6 mouse cellular contexts compared by ENCODE assay signal in genomic region chr10:4751091-4751490, GRCm38 (mm10).
DNase-seq lines count a peak whose midpoint lies in the region; ATAC-seq and TF ChIP-seq lines count a peak whose summit lies in the region.
"Not testable (repeated sequence)": the region's sequence is repeated elsewhere in the genome, so short reads cannot be mapped to it uniquely, and the experiment has no call there.

No protein-coding gene starts in this region.

- not testable (repeated sequence) for ATAC-seq in embryonic facial prominence, embryonic 14.5 days (ENCODE audit: low read depth); lung, embryonic 14.5 days (ENCODE audit: insufficient read depth)

- TF ChIP-seq CTCF in lung, embryonic 14.5 days (IDR thresholded peaks at IDR 0.05; ENCODE audit: low read depth) = not testable (repeated sequence)

- not testable (repeated sequence) for H3K9ac ChIP-seq in ES-E14 (ENCODE audit: insufficient read depth, low read depth, low read length, poor library complexity, severe bottlenecking); embryonic facial prominence, embryonic 14.5 days (ENCODE audit: low read depth, low read length); lung, embryonic 14.5 days

- H3K9me3 ChIP-seq in ES-E14 (ENCODE audit: control insufficient read depth, insufficient read depth, low read depth, low read length); embryonic facial prominence, embryonic 14.5 days (ENCODE audit: control insufficient read depth, low read length); lung, embryonic 14.5 days (ENCODE audit: low read depth, low read length): not testable (repeated sequence)

- not testable (repeated sequence) for H3K4me2 ChIP-seq in embryonic facial prominence, embryonic 14.5 days (ENCODE audit: low read depth, low read length); lung, embryonic 14.5 days

- DNase-seq in ES-E14 (ENCODE audit: low read depth, low spot score) = peak; percentile 13
- DNase-seq in ZHBTc4 (ENCODE audit: low read depth, low spot score) = peak; percentile 16
- DNase-seq in embryo, embryonic 10.5 days (ENCODE audit: low spot score) = peak; percentile 22
- peak; percentile 24 for DNase-seq in embryonic facial prominence, embryonic 14.5 days (ENCODE audit: low spot score)
- peak; percentile 14 for DNase-seq in kidney, postnatal 10 days
- DNase-seq in lung, embryonic 14.5 days = peak; percentile 63

- H3K4me3 ChIP-seq in ES-E14 (ENCODE audit: insufficient read depth in 1 of 2, low read depth in 1 of 2, low read length in 2 of 2, poor library complexity in 1 of 2, severe bottlenecking in 1 of 2); embryonic facial prominence, embryonic 14.5 days (ENCODE audit: low read depth, low read length); lung, embryonic 14.5 days (ENCODE audit: low read depth, low read length): not testable (repeated sequence)

- WGBS in embryonic facial prominence, embryonic 14.5 days = no CpG with 5 or more reads among the region's 1 CpGs
- 86% methylated on average over 1 of the region's 1 CpGs for WGBS in lung, embryonic 14.5 days

- in situ Hi-C loops in ES-E14 (cut with MboI; ENCODE audit: low sequenced_read_pairs in 2 of 2, unreplicated experiment in 2 of 2) = not testable (repeated sequence)

- H3K36me3 ChIP-seq in ES-E14 (ENCODE audit: control insufficient read depth, insufficient read depth, low read length, poor library complexity, severe bottlenecking); embryonic facial prominence, embryonic 14.5 days (ENCODE audit: control insufficient read depth, insufficient read depth, low read length); lung, embryonic 14.5 days (ENCODE audit: insufficient read depth): not testable (repeated sequence)

- not testable (repeated sequence) for H3K4me1 ChIP-seq in ES-E14 (ENCODE audit: control insufficient read depth in 2 of 2, insufficient read depth in 2 of 2, low read length in 2 of 2, poor library complexity in 1 of 2); embryonic facial prominence, embryonic 14.5 days (ENCODE audit: control insufficient read depth, insufficient read depth, low read length); lung, embryonic 14.5 days (ENCODE audit: insufficient read depth)

- not testable (repeated sequence) for H3K27me3 ChIP-seq in embryonic facial prominence, embryonic 14.5 days (replicated peaks; ENCODE audit: control insufficient read depth, insufficient read depth, low read length); lung, embryonic 14.5 days (ENCODE audit: insufficient read depth, low read length)

- not testable (repeated sequence) for H3K27ac ChIP-seq in ES-E14 (ENCODE audit: insufficient read depth, low read depth, low read length, poor library complexity, severe bottlenecking); embryonic facial prominence, embryonic 14.5 days (replicated peaks; ENCODE audit: low read depth, low read length); lung, embryonic 14.5 days (ENCODE audit: low read depth)

Comparison
In these comparisons a context has a peak if more than half of its experiments do, and no peak if none do; other contexts are left out.
1. DNase-seq: peak in every context shown above with its lines; median percentile 63 in lung, embryonic 14.5 days; 24 in embryonic facial prominence, embryonic 14.5 days; 22 in embryo, embryonic 10.5 days; 16 in ZHBTc4; 14 in kidney, postnatal 10 days; 13 in ES-E14.